Mouse (Mus musculus): Measurements from ENCODE around the gene Grik3. TPM values are rescaled to one million over a fixed set of nuclear protein-coding genes. Genes with fewer than 3 reads are reported as not detected.
A peak's percentile ranks its signal among the peaks of the same experiment; 100 is the strongest.

The Grik3 gene
- total RNA-seq, 2 experiments from 2014 or later = 42.3 to 45.8 TPM

DNA sequence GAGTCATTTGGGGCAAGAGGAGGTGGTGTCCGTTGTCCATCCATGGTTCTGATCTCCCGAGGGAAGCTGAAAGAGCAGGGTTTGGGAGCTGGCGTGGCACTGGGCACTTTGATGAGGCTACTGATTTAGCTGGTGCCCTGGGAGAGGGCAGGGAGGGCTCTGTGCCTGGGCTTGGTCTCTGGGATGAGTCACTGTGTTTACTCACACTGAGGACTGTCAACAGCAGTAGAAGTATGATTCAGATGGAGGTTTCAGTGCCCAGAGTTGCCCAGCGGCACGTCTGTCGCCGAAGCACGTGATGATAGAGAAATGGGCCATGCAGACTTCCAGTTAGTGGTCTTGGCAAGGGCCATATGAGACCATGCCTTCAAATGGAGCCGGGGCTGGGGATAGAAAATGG, 63.3 kb downstream of the Grik3 start:
- DNase-seq (ENCODE audit: extremely low spot score in 1 of 2, low spot score in 2 of 2) = no peak
- Histone ChIP-seq H3K27ac (no peak overlapping the region), H3K4me3 (no peak overlapping the region)
- no peak for TF ChIP-seq CTCF (IDR thresholded peaks at IDR 0.05)
- intact Hi-C loops (cut with DNase I) = no loop called here

DNA sequence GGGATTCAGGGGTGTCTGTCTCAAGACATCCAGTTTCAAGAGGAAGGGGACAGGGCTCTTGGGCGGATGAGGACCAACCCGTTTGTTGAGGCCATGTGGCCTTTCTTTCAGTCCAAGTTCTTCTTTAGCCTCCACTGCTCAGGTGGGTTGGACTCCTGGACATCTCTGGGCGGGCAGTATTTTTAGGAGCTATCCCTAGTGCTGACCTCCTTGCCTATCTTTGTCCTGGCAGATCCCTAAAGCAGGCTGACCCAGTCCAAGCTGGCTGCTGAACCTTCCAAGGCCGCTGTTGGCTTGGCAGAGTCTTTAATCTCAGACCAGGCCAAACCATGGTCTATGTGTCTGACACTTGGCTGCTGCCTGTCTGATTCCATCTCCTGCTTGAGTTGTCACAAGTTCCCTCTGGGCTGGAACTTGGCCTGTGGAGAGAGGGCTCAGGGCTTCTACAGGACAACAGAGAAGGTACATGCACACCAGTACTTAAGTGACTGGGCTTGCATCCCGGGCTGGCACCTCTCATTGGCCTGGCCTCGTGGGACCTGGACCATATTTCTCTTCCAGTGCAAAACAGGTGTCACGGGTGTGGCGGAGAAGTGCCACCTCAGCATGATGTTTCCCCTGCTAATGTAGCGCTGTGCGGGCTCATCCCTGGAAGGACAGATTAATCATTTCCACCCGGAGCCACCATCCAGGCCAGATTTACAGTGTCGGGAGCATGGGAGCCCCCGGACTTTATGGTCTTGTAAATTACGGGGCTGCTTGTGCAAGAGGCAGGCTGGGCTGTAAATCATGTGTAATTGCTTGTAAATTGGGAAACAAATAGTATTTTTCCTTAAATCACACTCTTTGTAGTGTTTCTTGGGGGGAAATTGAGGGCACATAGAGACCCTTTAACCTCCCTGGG, 66.2 kb downstream of the Grik3 start:
- no peak for DNase-seq (ENCODE audit: extremely low spot score in 1 of 2, low spot score in 2 of 2)
- Histone ChIP-seq H3K27ac (no peak overlapping the region), H3K4me3 (no peak overlapping the region)
- intact Hi-C loops (cut with DNase I) = no loop called here
- TF ChIP-seq CTCF (IDR thresholded peaks at IDR 0.05) = no peak

DNA sequence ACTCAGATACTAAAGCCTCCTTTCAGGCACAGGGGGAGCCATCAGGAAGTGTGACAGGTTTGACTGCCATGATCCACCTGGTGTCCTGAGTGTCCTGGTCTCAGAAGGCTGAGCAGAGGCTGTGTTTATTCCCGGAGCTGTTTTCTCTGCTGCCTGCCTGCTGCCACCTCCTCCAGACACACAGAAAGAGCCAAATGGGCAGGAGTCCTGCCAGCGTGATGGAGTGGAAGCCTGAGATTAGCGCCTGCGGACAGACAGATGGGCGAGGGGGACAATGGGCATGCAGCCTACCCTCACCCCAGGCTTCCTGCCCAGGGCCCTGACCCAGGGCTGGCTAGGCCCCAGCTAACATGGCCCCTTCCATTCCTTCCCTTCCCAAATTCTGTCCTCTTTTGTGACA, 69.1 kb downstream of the Grik3 start:
- H3K27ac ChIP-seq = no peak overlapping the region
- intact Hi-C loops (cut with DNase I) = no loop called here

DNA sequence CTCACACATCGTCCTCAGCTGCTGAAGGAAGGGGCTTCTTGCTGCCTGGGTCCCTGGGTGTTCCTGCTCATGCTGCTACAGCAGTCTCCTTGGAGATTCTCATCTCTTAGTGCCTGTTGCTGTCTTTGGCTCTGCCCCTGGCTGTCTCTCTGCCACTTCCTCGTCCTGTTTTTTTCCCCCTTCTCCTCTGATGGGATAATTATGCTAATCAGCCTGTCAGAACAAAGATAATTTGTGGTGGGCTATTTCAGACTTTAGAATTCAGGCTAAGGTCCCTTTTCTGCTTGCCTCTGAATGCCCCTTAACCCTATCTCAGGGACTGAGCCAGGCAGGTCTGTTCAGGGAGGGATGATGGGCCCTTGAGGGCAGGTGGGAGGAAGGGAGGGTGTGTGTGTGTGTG, 70.3 kb downstream of the Grik3 start:
- DNase-seq (ENCODE audit: extremely low spot score in 1 of 2, low spot score in 2 of 2) = no peak
- intact Hi-C loops (cut with DNase I) = no loop called here
- TF ChIP-seq CTCF (IDR thresholded peaks at IDR 0.05) = no peak
- no peak overlapping the region for H3K27ac ChIP-seq
- H3K4me3 ChIP-seq = no peak overlapping the region

More for the DNA sequence above, 69.1 kb downstream of the Grik3 start:
- no peak for TF ChIP-seq CTCF (IDR thresholded peaks at IDR 0.05)
- no peak overlapping the region for H3K4me3 ChIP-seq
- no peak for DNase-seq (ENCODE audit: extremely low spot score in 1 of 2, low spot score in 2 of 2)

DNA sequence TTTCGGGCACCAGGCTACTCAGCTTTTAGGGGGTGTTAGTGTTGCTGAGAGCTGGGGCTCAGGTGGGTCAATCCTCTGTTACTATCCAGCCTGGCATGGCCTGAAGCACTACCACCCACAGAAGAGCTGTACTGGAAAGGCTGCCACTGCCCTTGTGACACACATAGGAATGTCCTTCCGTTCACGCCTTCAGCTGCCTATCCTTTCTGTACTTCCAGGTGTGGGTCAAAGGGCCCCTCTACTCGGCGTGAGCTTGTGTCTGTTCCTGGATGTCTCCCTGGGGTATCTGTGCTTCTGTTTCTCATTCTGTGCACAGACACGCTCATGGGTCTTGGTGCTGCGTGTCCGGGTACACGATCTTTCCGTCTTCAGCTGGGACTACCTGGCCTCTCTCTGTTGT, 73.1 kb downstream of the Grik3 start:
- intact Hi-C loops (cut with DNase I) = no loop called here
- no peak for DNase-seq (ENCODE audit: extremely low spot score in 1 of 2, low spot score in 2 of 2)
- no peak for TF ChIP-seq CTCF (IDR thresholded peaks at IDR 0.05)
- H3K4me3 ChIP-seq = no peak overlapping the region
- H3K27ac ChIP-seq = no peak overlapping the region

DNA sequence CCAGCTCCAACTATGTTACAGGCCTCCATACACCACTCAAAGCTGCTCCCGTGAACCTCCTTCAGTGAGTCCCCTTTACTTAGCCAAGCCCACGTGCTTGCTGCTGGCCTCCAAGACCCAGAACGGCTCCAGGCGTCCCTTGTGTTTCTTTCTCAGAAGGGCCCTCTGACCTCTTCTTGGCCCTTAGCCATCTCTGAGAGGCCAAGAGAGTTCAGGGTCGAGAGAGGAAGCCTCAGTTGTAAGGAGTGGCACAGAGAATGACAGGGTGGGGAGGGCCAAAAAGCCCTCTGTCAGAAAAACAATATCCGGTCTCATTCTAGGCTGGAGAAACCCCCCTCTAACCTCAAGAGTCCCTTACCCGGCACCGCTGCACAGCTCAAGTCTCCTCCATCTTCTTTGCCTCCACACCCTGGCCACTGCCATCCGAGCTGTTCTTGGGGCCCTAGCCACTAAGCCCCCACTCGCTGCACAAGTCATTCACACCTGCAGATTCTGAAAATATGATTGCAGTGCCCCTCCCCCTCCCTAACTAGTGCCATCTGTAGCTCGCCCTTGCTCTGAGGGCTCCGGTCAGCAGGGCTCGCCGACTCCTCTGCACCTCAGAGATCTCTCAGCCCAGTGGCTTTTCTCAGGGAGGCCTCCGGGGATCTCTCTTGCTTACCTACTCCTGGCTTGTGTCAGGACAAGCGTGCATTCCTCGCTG, 73.7 kb downstream of the Grik3 start:
- intact Hi-C loops (cut with DNase I) = no loop called here
- no peak overlapping the region for H3K4me3 ChIP-seq
- no peak for TF ChIP-seq CTCF (IDR thresholded peaks at IDR 0.05)
- no peak for DNase-seq (ENCODE audit: extremely low spot score in 1 of 2, low spot score in 2 of 2)
- H3K27ac ChIP-seq = no peak overlapping the region

DNA sequence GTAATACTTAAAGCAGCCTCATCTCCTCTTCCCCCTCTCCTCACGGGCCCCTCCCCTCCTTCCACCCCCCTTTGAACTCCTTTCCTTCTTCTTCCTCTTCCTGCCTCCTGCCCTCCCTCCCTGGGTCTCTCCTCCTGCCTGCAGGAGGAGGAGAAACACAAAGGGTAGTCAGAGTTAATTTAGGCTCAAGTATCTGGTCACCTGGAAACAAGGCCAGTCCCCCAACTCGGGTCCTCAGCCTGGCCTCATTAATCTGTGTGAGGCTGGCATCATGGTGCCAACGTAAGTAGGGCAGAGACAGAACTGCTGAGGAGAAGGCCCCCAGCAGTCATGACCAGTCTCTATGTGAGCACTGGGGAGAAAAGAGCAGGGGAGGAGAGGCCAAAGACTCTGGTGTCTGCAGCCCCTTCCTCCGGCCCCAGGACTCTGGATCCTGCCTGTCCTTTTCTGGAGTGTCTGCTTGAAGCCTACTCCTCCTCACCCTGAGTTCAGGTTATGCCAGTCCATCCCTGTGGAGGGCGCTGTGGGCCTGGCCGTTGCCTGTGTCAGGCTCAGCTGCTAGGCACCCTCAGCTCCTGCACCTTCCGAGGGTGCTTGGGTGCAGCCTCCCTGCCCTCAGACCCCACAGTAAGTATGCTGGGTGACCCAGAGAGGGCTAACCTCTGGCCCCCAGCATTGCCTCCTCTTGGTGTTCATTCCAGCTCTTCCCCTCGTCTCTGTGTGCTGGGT, 75.4 kb downstream of the Grik3 start:
- intact Hi-C loops (cut with DNase I) = no loop called here
- Histone ChIP-seq H3K27ac (no peak overlapping the region), H3K4me3 (no peak overlapping the region)
- no peak for DNase-seq (ENCODE audit: extremely low spot score in 1 of 2, low spot score in 2 of 2)
- peak; percentile 8 for TF ChIP-seq CTCF (IDR thresholded peaks at IDR 0.05)

DNA sequence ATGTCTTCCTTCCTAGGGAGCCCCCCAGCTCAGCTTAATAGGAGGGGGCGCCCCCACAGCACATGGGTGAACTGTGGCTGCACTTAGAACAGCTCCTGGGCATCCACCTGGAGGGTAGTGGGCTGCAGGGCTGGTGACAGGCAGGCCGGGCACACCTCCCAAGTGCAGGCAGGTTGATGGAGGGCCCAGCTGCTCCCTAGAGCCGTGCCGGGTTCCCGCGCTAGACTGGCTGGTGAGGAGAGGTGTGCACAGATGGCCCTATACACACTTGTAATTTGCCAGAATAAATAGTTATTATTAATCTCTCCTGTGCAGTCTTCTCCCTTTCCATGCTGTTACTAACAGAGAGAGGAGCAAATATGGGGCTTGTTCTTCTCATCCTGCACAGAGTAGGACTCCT, 77.7 kb downstream of the Grik3 start:
- H3K4me3 ChIP-seq = no peak overlapping the region
- H3K27ac ChIP-seq = no peak overlapping the region
- no peak for DNase-seq (ENCODE audit: extremely low spot score in 1 of 2, low spot score in 2 of 2)
- intact Hi-C loops (cut with DNase I) = no loop called here
- no peak for TF ChIP-seq CTCF (IDR thresholded peaks at IDR 0.05)

DNA sequence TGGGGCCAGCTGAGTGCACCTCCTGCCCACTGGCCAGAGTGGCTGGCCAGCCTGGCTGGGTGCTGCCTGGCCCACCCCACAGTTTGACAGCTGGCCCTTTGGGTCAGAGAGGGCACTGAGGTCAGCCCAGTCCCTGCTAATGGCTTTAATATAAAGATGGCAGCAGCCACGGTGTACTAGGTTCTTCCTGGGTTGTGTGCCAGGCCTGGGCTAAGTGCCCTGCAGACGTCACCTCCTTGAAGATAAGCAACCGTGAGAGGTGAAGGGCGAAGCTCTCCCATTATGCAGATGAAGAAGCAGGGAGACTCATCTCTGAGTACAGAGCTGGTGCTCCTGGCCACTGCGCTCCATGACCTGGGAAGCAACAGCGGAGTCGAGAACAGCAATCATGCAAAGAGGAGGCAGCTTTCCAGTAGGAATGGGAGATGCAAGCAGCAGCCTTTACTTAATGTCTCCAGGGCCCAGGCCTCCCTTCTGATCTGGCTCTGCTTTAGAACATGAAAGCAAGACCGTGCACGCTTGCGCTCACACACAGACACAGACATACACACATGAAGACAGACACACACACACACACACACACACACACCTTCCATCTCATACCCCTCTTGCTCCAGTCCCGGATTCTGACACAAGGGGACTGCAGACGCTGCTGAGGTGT, 81.3 kb downstream of the Grik3 start:
- intact Hi-C loops (cut with DNase I) = no loop called here
- no peak for TF ChIP-seq CTCF (IDR thresholded peaks at IDR 0.05)
- Histone ChIP-seq H3K27ac (no peak overlapping the region), H3K4me3 (no peak overlapping the region)
- no peak for DNase-seq (ENCODE audit: extremely low spot score in 1 of 2, low spot score in 2 of 2)

DNA sequence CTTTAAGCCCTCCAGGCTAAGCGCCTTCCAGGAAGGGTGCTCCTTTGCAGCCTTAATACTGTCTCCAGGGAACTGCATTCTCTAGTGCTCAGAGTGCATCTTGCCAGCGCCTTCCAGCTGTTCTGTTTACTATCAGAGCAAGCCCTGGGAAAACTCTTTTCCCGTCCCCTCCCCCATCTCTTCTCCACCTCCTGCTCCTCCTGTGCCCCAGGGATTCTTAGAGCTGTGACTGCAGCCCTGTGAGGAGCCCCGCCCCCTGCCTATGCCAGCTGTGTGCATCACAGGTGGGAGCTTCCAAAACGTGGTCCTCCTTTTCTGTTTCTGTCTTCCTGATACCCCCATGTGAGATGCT, 81.8 kb downstream of the Grik3 start:
- no peak for TF ChIP-seq CTCF (IDR thresholded peaks at IDR 0.05)
- intact Hi-C loops (cut with DNase I) = no loop called here
- Histone ChIP-seq H3K27ac (no peak overlapping the region), H3K4me3 (no peak overlapping the region)
- no peak for DNase-seq (ENCODE audit: extremely low spot score in 1 of 2, low spot score in 2 of 2)

DNA sequence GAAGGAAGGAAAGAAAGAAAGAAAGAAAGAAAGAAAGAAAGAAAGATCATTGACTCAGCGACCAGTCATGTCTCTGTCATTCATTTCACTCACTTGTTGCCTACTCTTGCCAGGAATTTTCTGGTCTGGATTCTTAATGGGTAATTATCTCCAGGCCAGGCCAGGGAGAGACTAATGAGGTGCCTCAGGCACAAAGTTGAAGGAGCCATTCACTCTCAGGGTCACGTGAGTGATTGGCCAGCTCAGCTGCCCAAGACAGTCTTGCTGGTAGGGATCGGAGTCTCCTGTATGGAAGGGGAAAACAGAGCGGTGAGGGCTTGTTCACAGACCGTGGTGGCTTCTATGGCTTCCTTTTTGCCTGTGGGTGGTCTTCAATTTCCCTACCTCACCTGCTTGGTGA, 82.5 kb downstream of the Grik3 start:
- no peak overlapping the region for H3K27ac ChIP-seq
- TF ChIP-seq CTCF (IDR thresholded peaks at IDR 0.05) = no peak
- intact Hi-C loops (cut with DNase I) = no loop called here
- H3K4me3 ChIP-seq = no peak overlapping the region
- no peak for DNase-seq (ENCODE audit: extremely low spot score in 1 of 2, low spot score in 2 of 2)
